ENCODE assay signal across 11 mouse cellular contexts in the genomic region with DNA sequence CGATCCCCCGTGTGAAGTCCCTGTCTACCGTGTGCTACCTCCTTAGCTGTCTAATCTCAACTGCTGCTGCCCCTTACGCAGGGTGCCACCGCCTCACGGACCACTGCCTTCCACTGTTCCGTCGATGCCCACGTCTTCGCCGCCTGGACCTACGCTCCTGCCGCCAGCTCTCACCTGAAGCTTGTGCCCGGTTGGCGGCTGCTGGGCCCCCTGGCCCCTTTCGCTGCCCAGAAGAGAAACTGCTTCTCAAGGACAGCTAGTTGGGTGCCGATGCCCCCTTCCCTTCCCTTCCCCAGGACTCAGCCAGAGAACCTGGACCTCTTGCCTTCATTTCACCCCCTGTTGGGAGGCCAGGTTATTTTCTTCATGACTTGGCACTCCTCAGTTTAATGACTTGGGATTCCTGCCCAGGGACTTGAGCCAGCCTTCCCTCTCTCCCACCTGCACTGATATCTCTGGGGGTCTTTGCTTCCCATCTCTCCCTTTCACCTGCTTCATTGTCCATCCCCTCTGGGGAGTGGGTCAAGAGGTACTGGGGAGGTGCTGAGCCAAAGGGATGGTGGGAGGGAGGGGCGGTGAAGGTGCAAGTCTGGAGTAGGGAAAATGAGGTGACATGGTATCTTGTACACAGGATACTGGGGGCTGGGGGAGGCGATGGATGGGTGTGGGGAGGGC. TPM values are rescaled to one million over a fixed set of nuclear protein-coding genes. Genes with fewer than 3 reads are reported as not detected.
A peak's percentile ranks its signal among the peaks of the same experiment; 100 is the strongest.
DNase-seq lines count a peak whose midpoint lies in the region; ATAC-seq lines count a peak whose summit lies in the region.
"Had no signal": no experiment of that assay in that cellular context is flagged by ENCODE, and none has a peak within 500 bp of the region (broad histone marks: within the 10 kb centered on the region; RNA-seq: fewer than 3 reads in every experiment).

No protein-coding gene starts in this region.

- peak; percentile 63 for DNase-seq in cerebellum, adult 11-12 months
- no peak for DNase-seq in cerebellum, adult 18-20 months
- DNase-seq in liver, embryonic 11.5 days (ENCODE audit: low spot score), result no peak
- no peak for DNase-seq in liver
- peak; percentile 40 to 47 for DNase-seq in cerebellum, postnatal 10 days
- DNase-seq in frontal cortex, postnatal 10 days (ENCODE audit: low spot score in 2 of 2), result no peak
- DNase-seq: layer of hippocampus, adult 9-11 months had no signal

- 82% methylated on average over 19 of the region's 19 CpGs for WGBS in liver, embryonic 11.5 days
- 93% methylated on average over 19 of the region's 19 CpGs for WGBS in limb, embryonic 15.5 days

- peak overlapping the region; percentile 79 for H3K4me3 ChIP-seq in liver, embryonic 11.5 days (ENCODE audit: low read depth, low read length)
- no peak overlapping the region for H3K4me3 ChIP-seq in limb, embryonic 15.5 days

- H3K36me3 ChIP-seq in liver, embryonic 11.5 days (ENCODE audit: control insufficient read depth, insufficient read depth, low read length), result peaks cover 11% of the 10 kb centered on the region; the same call in 1 of the 2 replicates
- peaks cover 48% of the 10 kb centered on the region for H3K36me3 ChIP-seq in limb, embryonic 15.5 days

- no peak; the same call in 1 of the 2 replicates for ATAC-seq in liver, embryonic 11.5 days (replicated peaks; ENCODE audit: low FRiP score)
- ATAC-seq in limb, embryonic 15.5 days (ENCODE audit: insufficient number of reproducible peaks, low FRiP score, low TSS enrichment, low read depth), result no peak
- ATAC-seq in monocyte, adult 5-6 weeks (replicated peaks; ENCODE audit: insufficient number of reproducible peaks, low FRiP score, low TSS enrichment, poor library complexity, severe bottlenecking), result no peak

- H3K4me2 ChIP-seq in liver, embryonic 11.5 days, result peak overlapping the region; percentile 94
- no peak overlapping the region for H3K4me2 ChIP-seq in limb, embryonic 15.5 days

- peaks cover 36% of the 10 kb centered on the region for H3K4me1 ChIP-seq in liver, embryonic 11.5 days (replicated peaks; ENCODE audit: control insufficient read depth, insufficient read depth, low read length)
- peaks cover 26% of the 10 kb centered on the region for H3K4me1 ChIP-seq in limb, embryonic 15.5 days

- H3K27ac ChIP-seq in liver, embryonic 11.5 days (ENCODE audit: low read depth, low read length), result peak overlapping the region; percentile 93
- H3K27ac ChIP-seq in limb, embryonic 15.5 days, result peak overlapping the region; percentile 81

- no peaks in the 10 kb centered on the region for H3K9me3 ChIP-seq in liver, embryonic 11.5 days (ENCODE audit: control insufficient read depth, low read length)
- no peaks in the 10 kb centered on the region for H3K9me3 ChIP-seq in limb, embryonic 15.5 days

- H3K27me3 ChIP-seq in liver, embryonic 11.5 days (replicated peaks; ENCODE audit: control insufficient read depth, insufficient read depth, low read length), result no peaks in the 10 kb centered on the region
- no peaks in the 10 kb centered on the region for H3K27me3 ChIP-seq in limb, embryonic 15.5 days

- peak overlapping the region; percentile 69 for H3K9ac ChIP-seq in liver, embryonic 11.5 days (ENCODE audit: low read depth, low read length)
- no peak overlapping the region for H3K9ac ChIP-seq in limb, embryonic 15.5 days

RNA-seq across cellular contexts. Expression of gene Orai3, which starts 1.8 kb away (rescaled TPM):
- 22.0 and 23.7 TPM in 2 replicates for polyA plus RNA-seq in liver, embryonic 11.5 days (2014; fragmentation: Nextera tagmentation; extraction: Ambion mirVana)
- polyA plus RNA-seq in limb, embryonic 15.5 days (2015; fragmentation: Nextera tagmentation; extraction: Ambion mirVana), result 23.6 and 26.5 TPM in 2 replicates
- total RNA-seq in monocyte, adult 5-6 weeks (2017), result 31.9 to 44.5 TPM (median 35.2 TPM) in 3 replicates

RNA-seq across cellular contexts. Expression of gene Setd1a, which starts 8.7 kb away (rescaled TPM):
- polyA plus RNA-seq in liver, embryonic 11.5 days (2014; fragmentation: Nextera tagmentation; extraction: Ambion mirVana), result 24.2 and 26.0 TPM in 2 replicates
- polyA plus RNA-seq in limb, embryonic 15.5 days (2015; fragmentation: Nextera tagmentation; extraction: Ambion mirVana), result 18.6 and 21.7 TPM in 2 replicates
- total RNA-seq in monocyte, adult 5-6 weeks (2017), result 5.2 to 14.9 TPM (median 7.7 TPM) in 3 replicates

RNA-seq across cellular contexts. Expression of gene Gm49388, which starts 17.6 kb away (rescaled TPM):
- not detected in 2 replicates for polyA plus RNA-seq in liver, embryonic 11.5 days (2014; fragmentation: Nextera tagmentation; extraction: Ambion mirVana)
- polyA plus RNA-seq in limb, embryonic 15.5 days (2015; fragmentation: Nextera tagmentation; extraction: Ambion mirVana), result not detected in 2 replicates
- 0.87 to 3.2 TPM (median 2.2 TPM) in 3 replicates for total RNA-seq in monocyte, adult 5-6 weeks (2017)
- total RNA-seq: hematopoietic stem cell, adult 5-6 weeks had no signal
- polyA plus RNA-seq: stomach, embryonic 14.5 days had no signal

RNA-seq across cellular contexts. Expression of gene Fbxl19, which starts 23.5 kb away (rescaled TPM):
- 3.1 and 3.7 TPM in 2 replicates for polyA plus RNA-seq in liver, embryonic 11.5 days (2014; fragmentation: Nextera tagmentation; extraction: Ambion mirVana)
- 4.3 and 4.4 TPM in 2 replicates for polyA plus RNA-seq in limb, embryonic 15.5 days (2015; fragmentation: Nextera tagmentation; extraction: Ambion mirVana)
- total RNA-seq in monocyte, adult 5-6 weeks (2017), result 2.1 to 8.5 TPM (median 3.1 TPM) in 3 replicates

RNA-seq across cellular contexts. Expression of gene Hsd3b7, which starts 32.6 kb away (rescaled TPM):
- 31.4 and 32.4 TPM in 2 replicates for polyA plus RNA-seq in liver, embryonic 11.5 days (2014; fragmentation: Nextera tagmentation; extraction: Ambion mirVana)
- polyA plus RNA-seq in limb, embryonic 15.5 days (2015; fragmentation: Nextera tagmentation; extraction: Ambion mirVana), result 18.7 and 23.8 TPM in 2 replicates
- 8.6 to 11.1 TPM (median 9.4 TPM) in 3 replicates for total RNA-seq in monocyte, adult 5-6 weeks (2017)

Comparison
In these comparisons a context has a peak if more than half of its experiments do, and no peak if none do; other contexts are left out.
1. DNase-seq: peak in cerebellum, adult 11-12 months (single experiment) and cerebellum, postnatal 10 days (2 of 2); none in cerebellum, adult 18-20 months (0 of 2), liver, embryonic 11.5 days (single experiment), liver (single experiment) and frontal cortex, postnatal 10 days (0 of 2).